22 mouse cellular contexts compared by ENCODE assay signal in genomic region chr12:102545122-102545521, GRCm38 (mm10). TPM values are rescaled to one million over a fixed set of nuclear protein-coding genes. Genes with fewer than 3 reads are reported as not detected.
DNase-seq lines count a peak whose midpoint lies in the region; ATAC-seq lines count a peak whose summit lies in the region.
"Had no signal": no experiment of that assay in that cellular context is flagged by ENCODE, and none has a peak within 500 bp of the region (broad histone marks: within the 10 kb centered on the region; RNA-seq: fewer than 3 reads in every experiment).

No protein-coding gene starts in this region.

- no peak overlapping the region for H3K9ac ChIP-seq in forebrain, embryonic 14.5 days (ENCODE audit: low read length)
- no peak overlapping the region for H3K9ac ChIP-seq in forebrain, embryonic 11.5 days (ENCODE audit: low read length)
- no peak overlapping the region for H3K9ac ChIP-seq in midbrain, embryonic 14.5 days (replicated peaks; ENCODE audit: low read length)
- H3K9ac ChIP-seq: embryonic facial prominence, embryonic 15.5 days; heart, embryonic 12.5 days; hindbrain, embryonic 15.5 days had no signal

- 45% methylated on average over 6 of the region's 6 CpGs for WGBS in forebrain, embryonic 14.5 days
- WGBS in forebrain, embryonic 11.5 days, result 65% methylated on average over 6 of the region's 6 CpGs
- WGBS in midbrain, embryonic 14.5 days, result 59% methylated on average over 6 of the region's 6 CpGs

- intact Hi-C loops in heart, postnatal 36 days (cut with DNase I), result no loop called here

- no peak for ATAC-seq in forebrain, embryonic 14.5 days
- ATAC-seq in forebrain, embryonic 11.5 days (replicated peaks; ENCODE audit: low FRiP score), result no peak
- no peak for ATAC-seq in midbrain, embryonic 14.5 days (ENCODE audit: low FRiP score, low TSS enrichment)
- ATAC-seq: intestine, embryonic 16.5 days had no signal

- no peaks in the 10 kb centered on the region for H3K27me3 ChIP-seq in forebrain, embryonic 14.5 days (replicated peaks; ENCODE audit: control insufficient read depth, insufficient read depth, low read length)
- H3K27me3 ChIP-seq in forebrain, embryonic 11.5 days (ENCODE audit: control insufficient read depth, insufficient read depth, low read length), result no peaks in the 10 kb centered on the region
- no peaks in the 10 kb centered on the region for H3K27me3 ChIP-seq in midbrain, embryonic 14.5 days (ENCODE audit: control insufficient read depth, insufficient read depth, low read length)
- H3K27me3 ChIP-seq: embryonic facial prominence, embryonic 15.5 days; hindbrain, embryonic 15.5 days had no signal

- peak; percentile 39 for DNase-seq in forebrain, embryonic 14.5 days (ENCODE audit: low spot score)
- no peak for DNase-seq in forebrain, embryonic 11.5 days (ENCODE audit: low spot score)
- peak; percentile 88 for DNase-seq in R1 (ENCODE audit: low read depth, low spot score)
- peak; percentile 52 for DNase-seq in midbrain, embryonic 14.5 days
- no peak for DNase-seq in heart, postnatal 36 days
- DNase-seq in B cell, adult 2 months, result no peak
- DNase-seq in right cerebral cortex, postnatal 10 days (ENCODE audit: low spot score in 2 of 2), result no peak
- DNase-seq: adrenal gland, adult 2 months; adrenal gland, postnatal 25 days; cerebellum, adult 2 months; cerebellum, postnatal 10 days; embryo, embryonic 11 days; gastrocnemius, adult 2 months; gastrocnemius, postnatal 25 days had no signal

- no peaks in the 10 kb centered on the region for H3K4me1 ChIP-seq in forebrain, embryonic 14.5 days (ENCODE audit: control insufficient read depth, insufficient read depth, low read length)
- no peaks in the 10 kb centered on the region for H3K4me1 ChIP-seq in forebrain, embryonic 11.5 days (replicated peaks; ENCODE audit: control insufficient read depth, insufficient read depth, low read length)
- no peaks in the 10 kb centered on the region for H3K4me1 ChIP-seq in midbrain, embryonic 14.5 days (ENCODE audit: control insufficient read depth, insufficient read depth, low read length)
- H3K4me1 ChIP-seq: embryonic facial prominence, embryonic 15.5 days; forebrain, embryonic 10.5 days; heart, embryonic 12.5 days; hindbrain, embryonic 15.5 days had no signal

- no peaks in the 10 kb centered on the region for H3K36me3 ChIP-seq in forebrain, embryonic 14.5 days (ENCODE audit: control insufficient read depth, insufficient read depth, low read length)
- H3K36me3 ChIP-seq in forebrain, embryonic 11.5 days (ENCODE audit: control insufficient read depth, insufficient read depth, low read length), result no peaks in the 10 kb centered on the region
- H3K36me3 ChIP-seq in midbrain, embryonic 14.5 days (ENCODE audit: control insufficient read depth, insufficient read depth, low read length), result no peaks in the 10 kb centered on the region
- H3K36me3 ChIP-seq: embryonic facial prominence, embryonic 15.5 days; forebrain, embryonic 10.5 days; heart, embryonic 12.5 days; hindbrain, embryonic 15.5 days had no signal

- H3K4me3 ChIP-seq in forebrain, embryonic 14.5 days (ENCODE audit: low read depth, low read length), result no peak overlapping the region
- no peak overlapping the region for H3K4me3 ChIP-seq in forebrain, embryonic 11.5 days (ENCODE audit: low read depth, low read length)
- no peak overlapping the region for H3K4me3 ChIP-seq in midbrain, embryonic 14.5 days (replicated peaks; ENCODE audit: low read depth, low read length)
- H3K4me3 ChIP-seq: embryonic facial prominence, embryonic 15.5 days; erythroblast, embryonic 14.5 days; forebrain, embryonic 10.5 days; gastrocnemius, adult 2 months; heart, embryonic 12.5 days; hindbrain, embryonic 15.5 days had no signal

- no peak overlapping the region for H3K4me2 ChIP-seq in forebrain, embryonic 14.5 days (ENCODE audit: low read length)
- H3K4me2 ChIP-seq in forebrain, embryonic 11.5 days (ENCODE audit: low read depth, low read length, severe bottlenecking), result no peak overlapping the region
- H3K4me2 ChIP-seq in midbrain, embryonic 14.5 days (ENCODE audit: low read length), result no peak overlapping the region
- H3K4me2 ChIP-seq: embryonic facial prominence, embryonic 15.5 days; heart, embryonic 12.5 days; hindbrain, embryonic 15.5 days had no signal

- no peaks in the 10 kb centered on the region for H3K9me3 ChIP-seq in forebrain, embryonic 14.5 days (replicated peaks; ENCODE audit: control insufficient read depth, low read length)
- H3K9me3 ChIP-seq in forebrain, embryonic 11.5 days (ENCODE audit: control insufficient read depth, low read length), result no peaks in the 10 kb centered on the region
- H3K9me3 ChIP-seq in midbrain, embryonic 14.5 days (ENCODE audit: control insufficient read depth, low read length), result no peaks in the 10 kb centered on the region
- H3K9me3 ChIP-seq: embryonic facial prominence, embryonic 15.5 days; forebrain, embryonic 10.5 days; heart, embryonic 12.5 days; hindbrain, embryonic 15.5 days had no signal

- no peak overlapping the region for H3K27ac ChIP-seq in forebrain, embryonic 14.5 days (ENCODE audit: low read depth, low read length)
- no peak overlapping the region for H3K27ac ChIP-seq in forebrain, embryonic 11.5 days (ENCODE audit: low read depth, low read length)
- H3K27ac ChIP-seq in midbrain, embryonic 14.5 days (replicated peaks; ENCODE audit: low read depth, low read length), result peak overlapping the region; percentile 50; the same call in 1 of the 2 replicates
- H3K27ac ChIP-seq: embryonic facial prominence, embryonic 15.5 days; forebrain, embryonic 10.5 days; gastrocnemius, adult 2 months; hindbrain, embryonic 15.5 days had no signal

RNA-seq across cellular contexts. Expression of gene Chga, which starts 9.6 kb away (rescaled TPM):
- 63.3 and 76.8 TPM in 2 replicates for polyA plus RNA-seq in forebrain, embryonic 14.5 days (2014; fragmentation: Nextera tagmentation; extraction: Ambion mirVana)
- 16.7 and 18.1 TPM in 2 replicates for polyA plus RNA-seq in forebrain, embryonic 11.5 days (2014; fragmentation: Nextera tagmentation; extraction: Ambion mirVana)
- polyA plus RNA-seq in midbrain, embryonic 14.5 days (2014; fragmentation: Nextera tagmentation; extraction: Ambion mirVana), result 92.7 and 116 TPM in 2 replicates
- not detected for total RNA-seq in heart, postnatal 36 days (2021)
- total RNA-seq: gastrocnemius, adult 2 months; gastrocnemius, postnatal 25 days; granulocyte monocyte progenitor cell, adult 5-6 weeks; heart, postnatal 25 days had no signal

Comparison
In these comparisons a context has a peak if more than half of its experiments do, and no peak if none do; other contexts are left out.
1. DNase-seq: peak in forebrain, embryonic 14.5 days (single experiment), R1 (single experiment) and midbrain, embryonic 14.5 days (single experiment); none in forebrain, embryonic 11.5 days (single experiment), heart, postnatal 36 days (0 of 2), B cell, adult 2 months (0 of 2) and right cerebral cortex, postnatal 10 days (0 of 2).